Mouse (Mus musculus): ENCODE measurements around the gene Usp6nl.

Gene Usp6nl

DNA sequence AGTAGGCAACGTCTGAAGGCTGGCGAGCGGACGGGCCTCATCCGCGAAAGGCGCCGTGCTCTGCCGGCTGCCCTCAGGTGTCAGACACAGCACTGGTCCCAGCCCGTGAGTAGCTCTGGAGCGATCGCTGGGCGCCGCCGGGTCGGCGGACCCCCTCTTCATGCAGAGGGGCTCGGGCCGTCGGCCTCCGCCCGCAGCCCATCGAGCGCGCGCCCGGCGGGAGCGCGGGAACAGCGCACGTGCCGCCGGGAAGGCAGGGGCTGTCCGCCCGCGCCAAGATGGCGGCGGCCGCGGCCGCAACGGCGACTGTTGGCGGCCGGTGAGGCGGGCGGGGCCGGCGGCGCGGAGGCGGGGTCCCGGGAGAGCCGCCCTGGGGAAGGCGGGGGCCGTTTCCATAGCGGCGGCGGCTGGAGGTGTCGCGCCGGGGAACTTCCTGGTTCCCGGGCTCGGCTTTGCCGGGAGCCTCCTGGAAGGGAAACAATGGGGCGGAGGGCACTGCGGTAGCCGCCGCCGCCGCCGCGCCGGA, at the start of gene Usp6nl:
Gene Usp6nl (plus strand): TSS at position 292 of the 526 bp plus-strand sequence.
- peak; percentile 90 to 93 for DNase-seq

DNA sequence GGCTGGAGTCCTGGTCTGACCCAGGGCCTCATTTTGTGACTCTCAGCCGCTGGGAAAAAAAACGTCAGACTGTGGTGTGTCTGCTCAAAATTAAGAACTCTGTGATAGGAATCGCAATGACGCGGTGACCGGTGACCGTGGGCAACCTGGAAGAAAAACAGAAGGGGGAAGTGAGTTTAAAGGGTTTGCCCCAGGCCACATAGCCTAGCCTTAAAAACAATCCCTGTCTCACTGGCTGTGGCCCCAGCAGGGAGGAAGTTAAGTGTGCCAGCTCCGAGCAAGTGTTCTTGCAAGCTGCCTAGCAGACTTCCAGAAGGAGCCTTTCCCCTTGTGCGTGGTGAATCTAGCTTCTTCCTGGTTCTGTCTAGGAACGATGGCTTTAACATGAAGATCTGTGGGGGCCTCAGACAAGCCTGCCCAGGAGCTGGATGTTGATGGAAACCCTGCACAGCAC, 49.0 kb upstream of the Usp6nl start:
- DNase-seq: peak; percentile 23 to 40

DNA sequence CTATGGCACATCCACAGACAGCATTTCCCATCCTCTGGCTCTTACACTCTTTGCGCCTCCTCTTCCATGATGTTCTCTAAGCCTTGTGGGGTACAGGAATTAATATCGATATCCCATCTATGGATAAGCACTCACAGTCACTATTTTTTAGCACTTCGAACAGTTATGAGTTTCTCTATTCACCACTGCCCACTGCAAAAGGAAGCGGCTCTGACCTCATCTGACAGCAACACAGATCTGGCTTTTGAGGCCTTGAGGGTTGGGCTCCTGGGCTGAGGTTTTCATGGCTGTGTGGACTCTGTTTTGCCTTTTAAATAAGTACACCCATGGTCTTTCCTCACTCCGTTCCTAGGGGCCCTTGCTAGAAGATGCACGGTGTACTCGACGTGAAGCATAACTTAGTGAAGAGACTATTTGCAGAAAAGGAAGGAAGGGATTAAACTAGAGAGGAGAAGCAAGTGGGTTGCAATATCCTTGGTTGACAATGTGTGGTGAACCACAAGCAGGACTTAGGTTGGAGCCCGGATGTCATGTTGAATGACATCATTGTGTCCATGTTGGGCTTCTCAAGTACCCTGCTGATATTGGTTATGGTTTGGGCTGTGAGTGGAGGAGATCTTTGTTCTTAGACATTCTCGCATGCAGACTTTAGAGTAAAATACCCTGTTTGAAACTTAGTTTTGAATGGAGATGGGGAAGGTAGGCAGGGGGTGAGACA, 43.5 kb upstream of the Usp6nl start:
- no peak for DNase-seq

DNA sequence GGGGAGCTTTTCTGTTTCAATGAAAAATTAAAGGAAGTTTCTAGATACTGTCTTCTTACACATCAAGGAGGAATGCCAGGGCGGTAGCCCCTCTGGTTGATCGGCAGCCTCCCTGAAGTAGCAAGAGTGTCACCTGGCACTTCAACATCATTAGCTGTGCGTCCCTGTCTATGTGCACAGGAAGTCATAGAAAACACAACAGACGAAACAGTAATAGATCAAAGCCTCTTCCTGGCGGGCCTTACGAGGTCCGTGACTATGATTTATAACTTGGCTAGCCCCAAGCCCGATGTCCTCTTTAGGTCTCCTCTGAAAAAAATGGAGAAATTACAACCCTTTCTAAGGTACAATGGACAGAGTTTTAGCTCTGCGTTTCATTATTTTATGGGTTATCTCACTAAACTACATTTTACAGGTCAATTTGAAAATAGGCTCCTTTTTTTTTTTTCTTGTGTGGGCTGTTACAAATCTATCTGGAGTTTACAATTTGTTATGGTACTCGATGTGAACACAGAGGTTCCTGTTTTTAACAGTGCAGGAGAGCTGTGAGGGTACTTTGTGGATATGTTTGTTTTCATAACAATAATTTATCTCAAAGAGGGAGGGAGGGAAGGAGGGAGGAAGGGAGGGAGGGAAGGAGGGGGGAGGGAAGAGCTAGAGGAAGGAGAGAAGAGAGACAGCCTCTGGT, 42.7 kb upstream of the Usp6nl start:
- no peak for DNase-seq

DNA sequence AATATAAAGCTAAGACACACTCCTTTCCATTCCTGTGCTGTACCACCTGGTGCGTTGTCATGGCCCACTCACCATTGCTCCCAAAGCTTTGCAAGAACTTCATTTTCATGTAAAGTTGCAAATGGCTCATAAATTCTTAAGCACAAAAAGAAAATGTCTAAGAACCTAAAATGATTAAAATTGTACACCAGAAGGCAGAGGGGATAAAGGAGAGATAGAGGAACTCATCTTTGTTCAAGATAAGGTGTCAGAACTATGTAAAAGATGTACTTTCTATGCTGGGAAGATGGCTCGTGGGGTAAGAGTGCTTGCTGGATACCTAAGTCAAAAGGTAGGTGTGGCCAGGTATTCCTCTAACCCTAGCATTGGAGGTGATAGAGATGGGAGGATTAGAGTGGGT, 38.9 kb upstream of the Usp6nl start:
- DNase-seq: no peak

DNA sequence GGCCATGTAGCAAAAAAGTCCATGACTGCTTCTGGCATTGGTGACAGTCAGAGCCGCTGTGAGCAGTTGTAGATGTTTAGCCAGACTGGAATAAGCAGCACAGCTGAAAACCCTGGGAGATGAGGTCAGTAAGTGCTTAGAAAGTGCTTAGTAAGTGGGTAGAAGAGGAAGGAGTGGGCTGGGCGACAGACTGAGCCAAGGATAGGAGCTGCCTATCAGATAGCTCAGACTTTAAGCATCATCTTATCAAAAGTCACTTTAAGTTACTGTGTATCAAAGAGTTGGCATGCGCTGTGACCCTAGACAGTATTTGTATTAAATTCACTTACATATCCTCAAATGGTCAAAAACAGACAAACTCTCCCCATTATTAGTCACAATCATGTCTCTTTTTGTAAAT, 37.7 kb upstream of the Usp6nl start:
- no peak for DNase-seq

- DNase-seq: no peak
Observed at GRCm38 (mm10) chr2:6285794-6286193, 36.7 kb upstream of the Usp6nl start.

- DNase-seq: no peak
Observed at GRCm38 (mm10) chr2:6293825-6294444, 28.5 kb upstream of the Usp6nl start.

DNA sequence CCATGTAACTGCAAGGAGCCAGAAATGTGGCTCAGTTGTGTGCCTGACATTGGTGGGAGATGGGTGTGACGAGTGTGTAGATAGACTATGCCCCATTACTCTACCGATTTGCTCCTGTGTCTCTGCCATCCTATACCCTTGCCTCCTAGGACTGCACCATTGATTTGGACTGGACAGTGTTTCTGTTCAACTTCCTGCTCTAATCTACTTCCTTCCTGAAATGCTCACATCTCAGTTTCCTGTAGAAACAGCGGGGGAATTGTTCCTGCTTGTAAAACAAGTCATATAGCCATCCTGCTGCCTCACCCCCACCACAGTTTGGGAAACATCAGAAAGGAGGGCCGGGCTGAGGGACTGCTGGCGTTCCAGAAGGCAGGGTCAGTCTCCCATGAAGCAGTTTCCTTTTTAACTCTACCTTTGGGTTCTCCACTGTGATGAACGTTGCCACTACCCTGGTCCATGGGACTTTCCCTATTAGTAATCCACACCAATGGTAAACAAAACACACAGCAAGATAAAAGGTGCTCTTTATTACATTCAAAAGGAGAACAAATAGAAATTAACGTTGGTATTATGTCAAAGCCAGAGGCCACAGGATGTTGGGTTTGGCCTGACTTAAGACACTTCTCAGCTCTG, 27.4 kb upstream of the Usp6nl start:
- peak in 1 of 2 experiments; percentile 16 for DNase-seq

- DNase-seq: no peak
Observed at GRCm38 (mm10) chr2:6304768-6305167, 17.7 kb upstream of the Usp6nl start.

DNA sequence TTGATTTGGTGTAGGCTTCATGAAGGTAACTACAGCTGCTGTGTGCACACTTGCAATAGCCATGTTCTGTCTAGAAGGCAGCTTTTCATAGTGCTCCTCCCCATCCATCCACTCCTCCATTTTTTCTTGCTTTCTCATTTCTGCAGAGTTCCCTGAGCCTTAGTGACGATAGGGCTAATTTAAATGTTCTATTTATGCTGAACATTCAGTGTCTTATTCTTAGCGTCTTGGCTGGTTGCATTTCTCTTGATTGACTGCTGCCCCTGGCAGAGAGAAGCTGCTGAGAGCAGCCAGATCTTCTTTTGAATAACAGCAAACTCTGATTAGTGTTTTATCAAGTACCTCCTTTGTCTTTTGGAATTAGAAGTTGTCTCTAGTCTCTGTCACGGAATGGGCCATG, 15.6 kb upstream of the Usp6nl start:
- no peak for DNase-seq

DNA sequence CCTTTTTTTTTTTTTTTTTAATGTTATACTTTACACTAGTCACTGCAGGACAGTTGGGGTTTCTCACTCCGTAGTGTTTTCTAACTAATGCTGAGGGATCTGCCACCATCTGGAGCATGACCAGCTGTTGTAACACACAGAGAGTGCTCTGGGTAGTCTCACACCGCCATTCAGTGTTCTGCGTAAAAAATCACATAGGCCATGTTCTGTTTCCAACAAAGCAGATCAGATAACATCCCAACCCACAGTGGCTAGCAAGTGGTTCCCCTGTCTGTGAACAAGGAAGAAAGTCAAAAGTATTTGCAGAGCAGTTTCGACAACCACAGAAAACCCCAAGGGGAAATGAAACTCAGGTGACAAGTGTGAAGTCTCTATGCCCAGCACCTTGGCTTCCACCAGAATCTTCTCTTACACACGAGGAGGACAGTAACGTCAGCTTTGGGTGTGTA, 13.1 kb upstream of the Usp6nl start:
- DNase-seq: no peak

DNA sequence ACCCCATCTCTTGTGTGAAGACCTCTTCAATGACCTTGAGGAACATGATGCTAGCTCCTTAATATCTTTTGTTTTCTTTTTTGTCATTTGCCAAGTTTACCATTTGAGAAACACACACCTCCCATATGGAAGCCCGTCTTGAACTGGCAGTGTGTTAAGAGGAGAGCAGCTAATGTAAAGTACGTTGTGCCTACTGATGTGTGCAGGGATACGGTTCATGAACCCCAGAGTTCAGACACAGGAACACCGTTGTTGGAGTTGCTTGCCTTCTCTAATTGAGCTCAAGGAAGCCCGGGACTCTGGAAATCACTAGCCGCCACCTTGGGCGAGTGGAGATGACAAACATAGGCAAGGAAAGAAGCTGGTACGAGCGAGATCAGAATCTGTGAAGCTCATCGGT, 9.7 kb upstream of the Usp6nl start:
- no peak for DNase-seq

DNA sequence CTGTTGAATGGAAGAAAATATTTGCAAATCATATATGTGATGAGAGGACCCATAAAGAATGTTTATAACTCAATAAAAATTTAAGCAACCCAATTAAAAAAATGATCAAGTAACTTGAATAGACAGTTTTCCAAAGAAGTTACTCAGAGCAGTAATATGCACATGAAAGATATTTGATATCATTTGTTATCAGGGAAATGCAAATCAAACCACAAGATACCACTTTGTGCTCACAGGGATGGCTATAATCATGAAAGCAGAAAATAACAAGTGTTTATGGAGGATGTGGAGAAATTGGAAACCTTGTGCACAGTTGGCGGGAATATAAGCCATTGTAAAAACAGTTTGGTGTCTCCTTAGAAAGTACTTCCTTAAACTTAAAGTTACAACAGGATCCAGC, 8.7 kb upstream of the Usp6nl start:
- DNase-seq: no peak

GRCm38 (mm10) chr2:6320153-6320552, 2.3 kb upstream of the Usp6nl start:
- DNase-seq: no peak

- DNase-seq: peak; percentile 12 to 43
Observed at GRCm38 (mm10) chr2:6321769-6322375, 595 bp upstream of the Usp6nl start.

GRCm38 (mm10) chr2:6322938-6323521, 563 bp downstream of the Usp6nl start:
- DNase-seq: peak; percentile 76 to 84

- DNase-seq: no peak
Observed at GRCm38 (mm10) chr2:6325646-6326045, 3.2 kb downstream of the Usp6nl start.

- no peak for DNase-seq
Observed at GRCm38 (mm10) chr2:6328927-6329326, 6.5 kb downstream of the Usp6nl start.

DNA sequence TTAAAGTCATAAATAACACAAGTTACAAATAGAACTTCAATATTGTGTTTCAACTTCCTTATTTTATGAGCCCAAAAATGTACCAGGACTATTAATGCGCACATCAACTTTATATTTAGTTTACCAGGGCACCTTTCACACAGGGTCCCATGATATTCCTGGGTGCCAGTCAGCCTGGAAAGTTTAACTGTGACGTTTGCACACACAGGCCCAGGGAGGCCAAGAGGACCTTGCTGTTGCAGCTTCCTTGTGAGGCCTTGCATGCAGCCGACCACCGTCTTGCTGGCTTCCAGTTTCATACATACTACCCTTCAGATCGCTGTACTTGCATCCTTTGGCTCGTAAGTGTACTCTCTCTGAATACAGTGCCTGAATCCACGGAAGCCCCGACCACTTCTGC, 8.3 kb downstream of the Usp6nl start:
- DNase-seq: no peak

GRCm38 (mm10) chr2:6331324-6332137, 9.1 kb downstream of the Usp6nl start:
- no peak for DNase-seq
